Mouse (Mus musculus): ENCODE results near the gene Uqcc3.

- TF ChIP-seq POLR2A (IDR thresholded peaks at IDR 0.05; ENCODE audit: borderline replicate concordance, insufficient read depth, low read length) (no peak), CTCF (IDR thresholded peaks at IDR 0.05; ENCODE audit: borderline replicate concordance, insufficient read depth, low read depth, low read length) (no peak)
Measured at GRCm38 (mm10) chr19:8899079-8899478, 18.4 kb upstream of the Uqcc3 start.

Measured in cerebellum, adult 2 months (tissue).